Mouse (Mus musculus) neural tube, embryonic 12.5 days (tissue): ENCODE measurements at regions not wholly inside any gene's neighbourhood (a gene's known extent, or its start where the extent isn't known, plus 50 kb on each side); places are given as distances from the start of the nearest gene placed in this dataset.

Experiments
- ATAC-seq: fragments of 200-750 bp; cut with Nextera tagmentation; 2 replicates; pipeline ENCODE4 v1.8.0; 2017; ENCODE audit warnings: low read depth, mild to moderate bottlenecking, moderate TSS enrichment, moderate library complexity; ENCODE audit not compliant: low FRiP score
- H3K27ac ChIP-seq: fragments of 300-500 bp; sonication (generic); 2 replicates; pipeline ENCODE4 v1.5.1; 2016
- H3K27me3 ChIP-seq: fragments of 300-500 bp; sonication (generic); replicated peaks from 2 replicates; pipeline ENCODE4 v1.6.1; 2016; ENCODE audit warnings: mild to moderate bottlenecking
- H3K36me3 ChIP-seq: fragments of 300-500 bp; sonication (generic); 2 replicates; pipeline ENCODE4 v1.6.1; 2016; ENCODE audit warnings: mild to moderate bottlenecking
- H3K4me1 ChIP-seq: fragments of 300-500 bp; sonication (generic); 2 replicates; pipeline ENCODE4 v1.6.1; 2016
- H3K4me2 ChIP-seq: fragments of 300-500 bp; sonication (generic); replicated peaks from 2 replicates; pipeline ENCODE4 v1.6.1; 2016; ENCODE audit warnings: mild to moderate bottlenecking
- H3K4me3 ChIP-seq: fragments of 300-500 bp; sonication (generic); 2 replicates; pipeline ENCODE4 v1.5.1; 2016
- H3K9ac ChIP-seq: fragments of 300-500 bp; sonication (generic); 2 replicates; pipeline ENCODE4 v1.6.1; 2016; ENCODE audit warnings: mild to moderate bottlenecking
- H3K9me3 ChIP-seq: fragments of 300-500 bp; sonication (generic); 2 replicates; pipeline ENCODE4 v1.6.1; 2016; ENCODE audit warnings: mild to moderate bottlenecking
- WGBS: fragments of 180-500 bp; shearing (Covaris S2); methylation state at CpG from one replicate; pipeline ENCODE4 v1.1.7; 2016; 5-methylcytosine and 5-hydroxymethylcytosine counted together

GRCm38 (mm10) chr10:67623338-67623737 is 74.6 kb upstream of the Ado start:
- H3K4me3 ChIP-seq = no peak overlapping the region
- H3K27ac ChIP-seq = no peak overlapping the region
- no peak for ATAC-seq
- no peaks in the 10 kb centered on the region for H3K9me3 ChIP-seq
- H3K4me1 ChIP-seq = no peaks in the 10 kb centered on the region
- no peaks in the 10 kb centered on the region for H3K36me3 ChIP-seq
- 86% methylated on average over 12 of the region's 12 CpGs for WGBS
- H3K4me2 ChIP-seq = no peak overlapping the region
- H3K9ac ChIP-seq = no peak overlapping the region
- no peaks in the 10 kb centered on the region for H3K27me3 ChIP-seq

- Histone ChIP-seq H3K36me3 (no peaks in the 10 kb centered on the region), H3K9me3 (no peaks in the 10 kb centered on the region), H3K4me3 (no peak overlapping the region), H3K27ac (no peak overlapping the region), H3K27me3 (no peaks in the 10 kb centered on the region), H3K4me1 (no peaks in the 10 kb centered on the region), H3K9ac (no peak overlapping the region), H3K4me2 (no peak overlapping the region)
- 81% methylated on average over 8 of the region's 8 CpGs for WGBS
- ATAC-seq = no peak
These were observed 71.3 kb upstream of the Ado start for GRCm38 (mm10) chr10:67620018-67620417.

- H3K9ac ChIP-seq = no peak overlapping the region
- H3K36me3 ChIP-seq = no peaks in the 10 kb centered on the region
- H3K9me3 ChIP-seq = no peaks in the 10 kb centered on the region
- no peak for ATAC-seq
- no peaks in the 10 kb centered on the region for H3K4me1 ChIP-seq
- WGBS = 85% methylated on average over 5 of the region's 5 CpGs
- no peaks in the 10 kb centered on the region for H3K27me3 ChIP-seq
- no peak overlapping the region for H3K4me2 ChIP-seq
- no peak overlapping the region for H3K27ac ChIP-seq
- H3K4me3 ChIP-seq = no peak overlapping the region
These were observed 69.4 kb upstream of the Ado start for GRCm38 (mm10) chr10:67618112-67618511.

GRCm38 (mm10) chr10:67615016-67615415 is 66.3 kb upstream of the Ado start:
- Histone ChIP-seq H3K4me2 (no peak overlapping the region), H3K27me3 (no peaks in the 10 kb centered on the region), H3K27ac (no peak overlapping the region), H3K4me3 (no peak overlapping the region), H3K4me1 (no peaks in the 10 kb centered on the region), H3K36me3 (no peaks in the 10 kb centered on the region), H3K9me3 (no peaks in the 10 kb centered on the region), H3K9ac (no peak overlapping the region)
- 78% methylated on average over 3 of the region's 3 CpGs for WGBS
- ATAC-seq = no peak

- no peak overlapping the region for H3K9ac ChIP-seq
- no peaks in the 10 kb centered on the region for H3K36me3 ChIP-seq
- ATAC-seq = no peak
- H3K9me3 ChIP-seq = no peaks in the 10 kb centered on the region
- 91% methylated on average over 6 of the region's 6 CpGs for WGBS
- no peak overlapping the region for H3K27ac ChIP-seq
- H3K4me1 ChIP-seq = no peaks in the 10 kb centered on the region
- no peak overlapping the region for H3K4me3 ChIP-seq
- no peak overlapping the region for H3K4me2 ChIP-seq
- H3K27me3 ChIP-seq = no peaks in the 10 kb centered on the region
These were observed 61.9 kb upstream of the Ado start for GRCm38 (mm10) chr10:67610689-67611088.

GRCm38 (mm10) chr10:67608033-67608432 is 59.3 kb upstream of the Ado start:
- no peak overlapping the region for H3K4me2 ChIP-seq
- ATAC-seq = no peak
- H3K4me1 ChIP-seq = no peaks in the 10 kb centered on the region
- H3K9ac ChIP-seq = no peak overlapping the region
- no peaks in the 10 kb centered on the region for H3K36me3 ChIP-seq
- H3K4me3 ChIP-seq = no peak overlapping the region
- no peaks in the 10 kb centered on the region for H3K27me3 ChIP-seq
- no peak overlapping the region for H3K27ac ChIP-seq
- H3K9me3 ChIP-seq = no peaks in the 10 kb centered on the region
- WGBS = 52% methylated on average over 5 of the region's 5 CpGs

GRCm38 (mm10) chr10:67607297-67608032 is 58.7 kb upstream of the Ado start:
- no peak for ATAC-seq
- Histone ChIP-seq H3K9me3 (no peaks in the 10 kb centered on the region), H3K9ac (no peak overlapping the region), H3K4me1 (no peaks in the 10 kb centered on the region), H3K27me3 (no peaks in the 10 kb centered on the region), H3K36me3 (no peaks in the 10 kb centered on the region), H3K4me2 (no peak overlapping the region), H3K4me3 (no peak overlapping the region), H3K27ac (no peak overlapping the region)
- WGBS = 69% methylated on average over 9 of the region's 9 CpGs

GRCm38 (mm10) chr10:67606739-67607138 is 58.0 kb upstream of the Ado start:
- H3K36me3 ChIP-seq = no peaks in the 10 kb centered on the region
- no peak overlapping the region for H3K4me2 ChIP-seq
- no peaks in the 10 kb centered on the region for H3K9me3 ChIP-seq
- no peak overlapping the region for H3K27ac ChIP-seq
- H3K27me3 ChIP-seq = no peaks in the 10 kb centered on the region
- H3K4me1 ChIP-seq = no peaks in the 10 kb centered on the region
- no peak overlapping the region for H3K9ac ChIP-seq
- H3K4me3 ChIP-seq = no peak overlapping the region
- no peak for ATAC-seq
- 88% methylated on average over 1 of the region's 1 CpGs for WGBS

GRCm38 (mm10) chr10:67599390-67599789 is 50.6 kb upstream of the Ado start:
- no peak overlapping the region for H3K9ac ChIP-seq
- H3K27me3 ChIP-seq = no peaks in the 10 kb centered on the region
- no peaks in the 10 kb centered on the region for H3K4me1 ChIP-seq
- no peak overlapping the region for H3K4me2 ChIP-seq
- no peak overlapping the region for H3K4me3 ChIP-seq
- H3K27ac ChIP-seq = no peak overlapping the region
- 94% methylated on average over 7 of the region's 7 CpGs for WGBS
- no peaks in the 10 kb centered on the region for H3K36me3 ChIP-seq
- no peak for ATAC-seq
- H3K9me3 ChIP-seq = no peaks in the 10 kb centered on the region

- WGBS = 72% methylated on average over 7 of the region's 7 CpGs
These were observed 49.9 kb upstream of the Ado start for GRCm38 (mm10) chr10:67598590-67599047.

More at GRCm38 (mm10) chr10:67598590-67599047, 49.9 kb upstream of the Ado start:
- no peak overlapping the region for H3K9ac ChIP-seq
- no peak overlapping the region for H3K4me3 ChIP-seq
- H3K4me1 ChIP-seq = no peaks in the 10 kb centered on the region
- H3K4me2 ChIP-seq = no peak overlapping the region
- no peak overlapping the region for H3K27ac ChIP-seq
- no peaks in the 10 kb centered on the region for H3K27me3 ChIP-seq
- ATAC-seq = no peak
- H3K9me3 ChIP-seq = no peaks in the 10 kb centered on the region
- no peaks in the 10 kb centered on the region for H3K36me3 ChIP-seq
